Mouse (Mus musculus) bone marrow macrophage, adult 2 months (primary cell): ENCODE data around the gene Rap1gap2. TPM values are rescaled to one million over a fixed set of nuclear protein-coding genes. Genes with fewer than 3 reads are reported as not detected.

Source experiments
- H3K27ac ChIP-seq: 2 replicates; pipeline ENCODE4 v1.5.1; 2012; ENCODE audit warnings: low read depth, low read length; ENCODE audit not compliant: insufficient read depth
- H3K4me1 ChIP-seq: 2 replicates; pipeline ENCODE4 v1.6.1; 2012; ENCODE audit warnings: low read length; ENCODE audit not compliant: control insufficient read depth, insufficient read depth
- H3K4me3 ChIP-seq: 2 replicates; pipeline ENCODE4 v1.5.1; 2012; ENCODE audit warnings: mild to moderate bottlenecking, low read length, moderate library complexity; ENCODE audit not compliant: insufficient read depth
- CTCF ChIP-seq: IDR thresholded peaks from 2 replicates; pipeline ENCODE4 v1.5.1; 2012; ENCODE audit warnings: low read depth, mild to moderate bottlenecking, low read length, moderate library complexity
- POLR2A ChIP-seq: IDR thresholded peaks from 2 replicates; pipeline ENCODE4 v1.6.1; 2012; ENCODE audit warnings: mild to moderate bottlenecking, low read depth, low read length, borderline replicate concordance
- polyA plus RNA-seq: library from polyadenylated mRNA; stranded (reverse); fragments of >200 nt; gene quantifications from 2 replicates; pipeline ENCODE4 v1.2.4, GENCODE M21; 2012; ENCODE audit not compliant: missing spikeins, insufficient read depth, insufficient read length

Gene Rap1gap2
- polyA plus RNA-seq, 1 experiment: 0.63 TPM

DNA sequence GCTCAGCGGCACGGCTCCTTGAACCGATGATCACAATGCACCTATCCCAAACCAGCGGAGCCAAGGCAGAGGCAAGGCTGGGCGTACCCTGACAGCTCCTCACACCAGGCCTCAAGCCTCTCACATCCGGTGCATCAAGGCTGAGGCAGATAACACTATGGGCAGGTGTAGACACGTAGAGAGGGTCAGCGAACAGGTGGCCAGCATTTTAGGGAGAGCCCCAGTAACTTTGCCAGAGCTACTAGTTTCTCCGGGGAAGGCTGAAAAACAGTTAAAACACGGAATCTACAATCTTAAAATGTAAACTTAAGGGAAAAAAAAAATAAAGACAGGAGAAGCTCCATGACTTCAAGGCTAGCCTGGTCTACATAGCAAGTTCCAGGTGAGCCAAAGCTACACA lies 98.1 kb downstream of the Rap1gap2 start:
- Histone ChIP-seq H3K4me1 (no peaks in the 10 kb centered on the region), H3K4me3 (no peak overlapping the region), H3K27ac (no peak overlapping the region)
- TF ChIP-seq CTCF: no peak
- no peak for TF ChIP-seq POLR2A

DNA sequence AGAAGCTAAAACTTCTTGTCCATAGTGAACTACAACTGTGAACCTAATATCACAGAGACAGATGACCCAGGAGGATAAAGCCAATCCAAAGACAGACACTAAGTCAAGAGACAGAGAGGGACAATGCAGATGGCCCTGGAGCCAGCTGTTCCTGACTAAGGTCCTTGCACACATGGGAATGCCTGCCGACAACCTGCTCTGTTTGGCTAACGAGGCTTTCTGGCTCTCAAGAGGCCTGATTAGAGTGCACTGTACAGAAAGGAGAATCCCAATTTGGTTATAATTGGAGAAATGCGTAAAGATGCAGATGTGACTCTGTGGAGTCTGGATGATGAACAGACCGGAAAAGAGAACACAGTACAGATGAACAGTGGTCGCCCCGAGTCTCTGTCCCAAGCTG lies 104.4 kb downstream of the Rap1gap2 start:
- TF ChIP-seq CTCF (no peak), POLR2A (no peak)
- H3K4me3 ChIP-seq: no peak overlapping the region
- no peak overlapping the region for H3K27ac ChIP-seq
- no peaks in the 10 kb centered on the region for H3K4me1 ChIP-seq

DNA sequence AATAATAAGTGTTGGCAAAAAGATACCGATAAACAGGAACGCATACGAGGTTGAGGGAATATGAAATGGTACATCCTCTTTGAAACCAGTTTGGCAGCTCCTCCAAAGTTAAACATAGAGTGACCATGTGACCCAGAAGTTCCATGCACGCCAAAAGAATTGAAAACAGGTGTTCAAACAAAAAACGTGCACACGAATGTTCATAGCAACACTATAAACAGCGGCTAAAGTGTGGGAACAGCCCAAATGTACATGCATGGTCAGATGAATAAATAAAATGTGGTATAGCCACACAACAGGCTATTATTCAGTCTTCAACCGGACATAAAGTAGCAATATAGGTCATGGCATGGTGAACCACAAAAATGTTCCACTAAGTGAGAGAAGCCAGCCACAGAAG lies 108.2 kb downstream of the Rap1gap2 start:
- H3K4me3 ChIP-seq: no peak overlapping the region
- no peak overlapping the region for H3K27ac ChIP-seq
- TF ChIP-seq CTCF (no peak), POLR2A (no peak)
- no peaks in the 10 kb centered on the region for H3K4me1 ChIP-seq

DNA sequence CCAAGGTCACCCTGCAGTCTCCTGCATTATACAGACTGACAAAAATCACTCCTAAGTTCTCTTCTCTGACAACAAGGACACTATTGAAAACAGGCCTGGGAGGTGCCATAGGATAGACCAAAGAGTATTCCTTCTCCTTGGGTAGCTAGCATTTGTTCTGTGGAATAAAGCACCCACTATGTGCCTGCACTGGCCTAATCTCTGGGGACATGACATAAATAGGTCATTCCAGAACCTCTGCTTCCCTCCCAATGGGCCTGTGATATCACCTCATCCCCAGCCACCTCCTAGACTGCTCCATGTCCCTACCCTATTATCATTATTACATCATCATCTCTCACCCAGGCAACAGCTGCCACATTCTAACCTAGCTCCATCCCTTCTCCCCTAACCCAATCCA lies 108.7 kb downstream of the Rap1gap2 start:
- Histone ChIP-seq H3K4me1 (no peaks in the 10 kb centered on the region), H3K27ac (no peak overlapping the region), H3K4me3 (no peak overlapping the region)
- no peak for TF ChIP-seq POLR2A
- no peak for TF ChIP-seq CTCF

DNA sequence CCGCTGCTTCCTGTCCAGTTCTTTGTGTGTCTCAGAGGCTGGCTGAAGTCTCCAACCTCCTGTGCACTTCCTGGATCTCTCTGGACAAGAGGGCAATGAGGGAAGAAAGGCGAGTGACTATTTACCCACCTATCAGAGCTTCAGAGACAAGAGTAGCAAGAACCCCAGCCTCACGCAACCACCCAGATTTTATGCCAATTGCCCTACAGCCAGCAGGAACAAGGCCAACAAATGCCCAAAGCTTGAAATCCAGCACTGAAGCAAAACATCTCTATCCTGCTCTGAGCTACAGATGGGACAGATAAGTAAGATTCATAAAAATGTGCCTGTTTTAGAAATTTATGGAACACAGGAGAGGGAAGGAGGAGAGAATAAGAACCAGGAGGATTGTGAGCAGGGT lies 109.7 kb downstream of the Rap1gap2 start:
- Histone ChIP-seq H3K4me3 (no peak overlapping the region), H3K27ac (no peak overlapping the region), H3K4me1 (no peaks in the 10 kb centered on the region)
- TF ChIP-seq CTCF (no peak), POLR2A (no peak)

DNA sequence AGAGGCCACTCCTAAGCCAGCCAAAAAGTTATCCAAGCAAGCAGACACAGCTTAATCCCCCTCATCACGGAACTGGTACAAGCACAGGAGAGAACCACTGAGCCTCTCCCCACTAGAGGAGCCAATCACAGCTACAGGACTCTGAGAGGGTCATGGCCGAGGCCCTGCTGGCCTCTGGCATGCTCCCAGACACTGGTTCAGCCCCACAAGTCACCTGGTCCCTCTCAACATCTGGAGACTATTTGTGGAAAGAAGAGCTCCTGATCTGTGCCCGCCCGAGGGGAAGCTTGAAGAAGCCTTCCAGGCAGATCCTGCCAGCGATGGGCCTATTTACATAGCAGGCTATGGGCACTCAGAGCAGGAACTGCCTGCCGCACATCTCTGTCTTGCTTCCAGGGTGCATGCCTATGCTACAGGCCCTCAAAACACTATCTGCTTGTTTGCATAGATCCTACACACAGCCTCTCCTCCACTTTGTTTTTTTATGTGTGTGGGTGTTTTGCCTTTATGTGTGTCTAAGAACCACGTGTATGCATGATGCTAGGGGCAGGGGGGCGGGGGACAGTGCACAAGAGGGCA lies 111.1 kb downstream of the Rap1gap2 start:
- no peaks in the 10 kb centered on the region for H3K4me1 ChIP-seq
- TF ChIP-seq CTCF (no peak), POLR2A (no peak)
- H3K4me3 ChIP-seq: no peak overlapping the region
- H3K27ac ChIP-seq: no peak overlapping the region

DNA sequence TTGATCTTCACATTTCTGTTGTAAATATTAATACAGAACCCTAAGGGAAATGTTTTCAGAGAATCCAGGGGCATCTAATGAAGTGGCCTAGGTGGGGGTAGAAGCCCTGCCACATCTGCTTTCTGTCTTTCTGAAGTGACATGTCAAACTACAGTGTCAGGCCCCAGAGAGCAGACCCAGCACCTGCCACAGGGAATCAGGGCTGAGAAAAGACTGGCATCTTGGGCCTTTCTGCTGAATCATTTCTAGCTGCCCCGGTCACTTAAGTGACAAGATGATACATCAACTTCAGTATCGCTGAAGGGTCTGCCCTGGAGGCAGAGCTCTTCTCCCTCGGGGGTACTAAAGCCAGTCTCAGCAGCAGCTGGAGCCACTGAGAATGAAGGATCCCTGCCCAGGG lies 111.7 kb downstream of the Rap1gap2 start:
- Histone ChIP-seq H3K27ac (no peak overlapping the region), H3K4me3 (no peak overlapping the region), H3K4me1 (no peaks in the 10 kb centered on the region)
- no peak for TF ChIP-seq POLR2A
- TF ChIP-seq CTCF: no peak

DNA sequence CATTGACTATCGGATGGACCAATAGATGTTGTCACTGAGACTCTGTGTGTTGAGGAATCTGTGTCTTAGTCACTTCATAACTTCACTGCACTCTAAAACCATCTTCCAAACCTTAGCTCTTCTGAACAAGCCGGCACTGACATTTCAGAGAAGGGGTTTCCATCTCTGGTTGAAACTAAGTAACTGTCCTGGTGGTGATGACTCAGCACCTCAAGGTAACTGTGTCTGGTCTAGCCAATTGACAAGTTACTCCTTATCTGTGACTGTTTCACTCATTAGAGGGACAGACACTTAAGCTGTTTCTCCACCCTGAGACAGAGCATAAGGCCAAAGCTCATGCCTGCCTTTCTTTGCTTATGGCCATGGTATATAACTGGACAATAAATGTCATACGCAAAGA lies 114.1 kb downstream of the Rap1gap2 start:
- no peaks in the 10 kb centered on the region for H3K4me1 ChIP-seq
- H3K27ac ChIP-seq: no peak overlapping the region
- TF ChIP-seq POLR2A (no peak), CTCF (no peak)

DNA sequence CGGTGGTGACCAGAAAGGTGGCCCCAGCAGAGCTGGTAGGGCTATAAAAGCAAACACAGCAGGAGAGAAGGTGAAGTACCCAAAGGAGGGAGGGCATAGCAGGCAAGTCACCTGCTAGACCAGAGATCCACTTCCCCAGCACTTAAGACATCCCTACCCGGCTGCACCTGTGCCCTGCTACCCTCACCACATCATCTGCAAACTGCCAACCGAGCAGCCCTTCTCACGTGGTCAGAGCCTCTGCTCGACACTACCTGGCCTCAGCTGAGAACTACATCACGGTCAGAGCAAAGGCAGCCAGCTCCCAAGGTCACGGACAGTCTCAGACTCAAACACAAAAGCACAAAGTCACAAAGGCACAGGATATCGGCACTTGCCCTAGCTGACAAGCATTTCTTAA lies 116.8 kb downstream of the Rap1gap2 start:
- TF ChIP-seq CTCF (no peak), POLR2A (no peak)
- no peaks in the 10 kb centered on the region for H3K4me1 ChIP-seq
- H3K27ac ChIP-seq: no peak overlapping the region
- H3K4me3 ChIP-seq: no peak overlapping the region

More for the DNA sequence above, 114.1 kb downstream of the Rap1gap2 start:
- no peak overlapping the region for H3K4me3 ChIP-seq

DNA sequence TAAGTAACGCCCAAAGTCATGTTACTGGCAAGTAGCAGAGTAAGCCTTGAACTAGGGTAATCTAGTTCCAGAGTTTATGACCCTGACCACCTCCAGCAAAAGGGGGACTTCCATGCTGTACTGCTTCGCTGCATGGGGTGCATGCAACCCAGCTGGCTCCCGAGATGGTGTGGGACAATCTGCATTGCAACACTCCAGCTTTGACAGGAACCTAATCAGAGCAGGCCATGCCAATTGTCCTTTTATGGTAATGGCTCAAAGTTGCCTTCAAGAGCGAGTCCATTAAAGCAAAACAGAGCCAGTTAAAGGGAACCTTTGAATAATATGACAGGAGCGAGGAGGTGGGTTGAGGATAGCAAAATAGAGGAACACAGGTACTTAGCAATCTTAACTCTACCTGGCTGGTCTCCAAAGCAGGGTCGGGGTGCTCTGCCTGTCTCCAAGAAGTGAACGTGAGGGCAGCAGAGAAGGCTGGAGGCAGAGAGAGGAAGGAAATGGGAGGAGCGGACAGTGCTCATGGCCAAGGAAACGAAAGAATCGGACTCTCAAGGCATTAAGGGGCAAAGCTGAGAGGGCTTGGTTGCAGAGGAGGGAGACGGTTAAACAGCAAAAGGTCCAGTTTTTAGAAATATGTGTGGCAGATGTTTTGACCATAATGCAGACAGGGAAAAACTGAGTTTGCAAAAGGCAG lies 117.4 kb downstream of the Rap1gap2 start:
- Histone ChIP-seq H3K4me3 (no peak overlapping the region), H3K4me1 (no peaks in the 10 kb centered on the region), H3K27ac (no peak overlapping the region)
- no peak for TF ChIP-seq POLR2A
- TF ChIP-seq CTCF: no peak

DNA sequence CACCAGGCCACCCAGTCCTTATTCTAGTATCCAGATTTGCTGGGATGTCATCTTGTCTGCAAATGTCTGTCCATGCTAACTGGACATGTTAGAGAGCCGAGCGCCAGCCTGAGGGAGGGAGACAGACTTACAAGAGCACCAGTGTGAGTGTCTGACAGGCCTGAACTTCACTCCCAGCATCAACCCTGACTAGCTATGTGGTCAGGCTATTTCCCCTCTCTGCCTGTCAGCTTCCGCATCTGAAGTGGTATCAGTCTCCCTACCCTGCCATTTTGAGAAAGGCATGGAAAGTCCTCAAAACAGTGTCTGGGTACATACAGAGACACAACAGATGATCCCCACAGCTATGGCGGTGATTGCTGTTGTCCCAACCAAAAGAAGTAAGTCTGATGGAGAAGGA lies 119.6 kb downstream of the Rap1gap2 start:
- Histone ChIP-seq H3K4me3 (no peak overlapping the region), H3K4me1 (no peaks in the 10 kb centered on the region), H3K27ac (no peak overlapping the region)
- TF ChIP-seq POLR2A: no peak
- TF ChIP-seq CTCF: no peak
